Mouse (Mus musculus): ENCODE measurements around the gene Acp6. TPM values are rescaled to one million over a fixed set of nuclear protein-coding genes. Genes with fewer than 3 reads are reported as not detected.

The Acp6 gene
- polyA plus RNA-seq, 1 experiment from 2014 or later = 24.8 TPM

DNA sequence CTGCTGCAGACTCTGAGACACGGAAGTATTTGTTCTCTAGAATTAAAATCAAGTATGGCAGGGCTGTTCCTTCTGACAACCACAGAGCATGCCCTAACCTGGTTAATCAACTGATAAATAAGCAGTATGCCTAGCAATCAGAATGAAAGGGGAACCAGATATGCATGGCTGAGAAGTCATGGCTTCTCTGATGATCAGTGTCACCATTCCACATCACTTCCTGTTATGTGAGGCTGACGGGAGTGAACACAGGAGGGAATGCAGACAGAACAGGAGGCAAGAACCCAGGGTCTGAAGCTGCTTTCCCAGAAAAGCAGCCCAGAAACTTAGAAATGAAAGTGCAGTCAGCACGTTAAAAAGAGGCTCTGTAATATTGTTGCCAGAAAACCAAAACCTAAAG lies 47.9 kb downstream of the Acp6 start:
- no peak overlapping the region for H3K9ac ChIP-seq (ENCODE audit: low read depth, low read length)
- 87% methylated on average over 3 of the region's 3 CpGs for WGBS
- H3K4me2 ChIP-seq (ENCODE audit: low read length) = no peak overlapping the region
- H3K4me3 ChIP-seq (ENCODE audit: low read depth, low read length) = no peak overlapping the region
- H3K36me3 ChIP-seq (ENCODE audit: control insufficient read depth, insufficient read depth, low read length) = peaks cover 40% of the 10 kb centered on the region
- no peaks in the 10 kb centered on the region for H3K4me1 ChIP-seq (ENCODE audit: control insufficient read depth, insufficient read depth, low read length)
- no peak for ATAC-seq
- no peaks in the 10 kb centered on the region for H3K9me3 ChIP-seq (replicated peaks; ENCODE audit: control insufficient read depth, low read length, poor library complexity, severe bottlenecking)
- H3K27ac ChIP-seq (ENCODE audit: low read length) = no peak overlapping the region
- H3K27me3 ChIP-seq (ENCODE audit: control insufficient read depth, insufficient read depth, low read depth, low read length) = no peaks in the 10 kb centered on the region

GRCm38 (mm10) chr3:97209351-97209750 lies 50.8 kb downstream of the Acp6 start:
- H3K27me3 ChIP-seq (ENCODE audit: control insufficient read depth, insufficient read depth, low read depth, low read length) = no peaks in the 10 kb centered on the region
- no peak for ATAC-seq
- no peak overlapping the region for H3K4me3 ChIP-seq (ENCODE audit: low read depth, low read length)
- H3K4me2 ChIP-seq (ENCODE audit: low read length) = no peak overlapping the region
- no peak overlapping the region for H3K9ac ChIP-seq (ENCODE audit: low read depth, low read length)
- peaks cover 62% of the 10 kb centered on the region for H3K36me3 ChIP-seq (ENCODE audit: control insufficient read depth, insufficient read depth, low read length)
- no peaks in the 10 kb centered on the region for H3K4me1 ChIP-seq (ENCODE audit: control insufficient read depth, insufficient read depth, low read length)
- no peaks in the 10 kb centered on the region for H3K9me3 ChIP-seq (replicated peaks; ENCODE audit: control insufficient read depth, low read length, poor library complexity, severe bottlenecking)
- WGBS = 83% methylated on average over 9 of the region's 9 CpGs
- no peak overlapping the region for H3K27ac ChIP-seq (ENCODE audit: low read length)

GRCm38 (mm10) chr3:97211177-97211576 lies 52.6 kb downstream of the Acp6 start:
- 92% methylated on average over 5 of the region's 5 CpGs for WGBS
- Histone ChIP-seq H3K9me3 (replicated peaks; ENCODE audit: control insufficient read depth, low read length, poor library complexity, severe bottlenecking) (no peaks in the 10 kb centered on the region), H3K4me2 (ENCODE audit: low read length) (no peak overlapping the region), H3K4me1 (ENCODE audit: control insufficient read depth, insufficient read depth, low read length) (no peaks in the 10 kb centered on the region), H3K9ac (ENCODE audit: low read depth, low read length) (no peak overlapping the region), H3K4me3 (ENCODE audit: low read depth, low read length) (no peak overlapping the region), H3K27me3 (ENCODE audit: control insufficient read depth, insufficient read depth, low read depth, low read length) (no peaks in the 10 kb centered on the region), H3K36me3 (ENCODE audit: control insufficient read depth, insufficient read depth, low read length) (peaks cover 67% of the 10 kb centered on the region), H3K27ac (ENCODE audit: low read length) (no peak overlapping the region)
- ATAC-seq = no peak

GRCm38 (mm10) chr3:97213871-97214270 lies 55.3 kb downstream of the Acp6 start:
- no peak overlapping the region for H3K9ac ChIP-seq (ENCODE audit: low read depth, low read length)
- no peaks in the 10 kb centered on the region for H3K27me3 ChIP-seq (ENCODE audit: control insufficient read depth, insufficient read depth, low read depth, low read length)
- no peaks in the 10 kb centered on the region for H3K9me3 ChIP-seq (replicated peaks; ENCODE audit: control insufficient read depth, low read length, poor library complexity, severe bottlenecking)
- no peak overlapping the region for H3K4me3 ChIP-seq (ENCODE audit: low read depth, low read length)
- peaks cover 58% of the 10 kb centered on the region for H3K36me3 ChIP-seq (ENCODE audit: control insufficient read depth, insufficient read depth, low read length)
- no peak overlapping the region for H3K4me2 ChIP-seq (ENCODE audit: low read length)
- 90% methylated on average over 10 of the region's 10 CpGs for WGBS
- H3K27ac ChIP-seq (ENCODE audit: low read length) = no peak overlapping the region
- no peaks in the 10 kb centered on the region for H3K4me1 ChIP-seq (ENCODE audit: control insufficient read depth, insufficient read depth, low read length)
- no peak for ATAC-seq

- H3K4me3 ChIP-seq (ENCODE audit: low read depth, low read length) = no peak overlapping the region
- H3K9me3 ChIP-seq (replicated peaks; ENCODE audit: control insufficient read depth, low read length, poor library complexity, severe bottlenecking) = no peaks in the 10 kb centered on the region
- no peak overlapping the region for H3K27ac ChIP-seq (ENCODE audit: low read length)
- H3K4me2 ChIP-seq (ENCODE audit: low read length) = no peak overlapping the region
- 56% methylated on average over 1 of the region's 1 CpGs for WGBS
- ATAC-seq = no peak
- H3K4me1 ChIP-seq (ENCODE audit: control insufficient read depth, insufficient read depth, low read length) = no peaks in the 10 kb centered on the region
- no peak overlapping the region for H3K9ac ChIP-seq (ENCODE audit: low read depth, low read length)
- no peaks in the 10 kb centered on the region for H3K27me3 ChIP-seq (ENCODE audit: control insufficient read depth, insufficient read depth, low read depth, low read length)
- H3K36me3 ChIP-seq (ENCODE audit: control insufficient read depth, insufficient read depth, low read length) = peaks cover 53% of the 10 kb centered on the region
Observed at GRCm38 (mm10) chr3:97214439-97214838, 55.9 kb downstream of the Acp6 start.

- Histone ChIP-seq H3K27ac (ENCODE audit: low read length) (no peak overlapping the region), H3K9ac (ENCODE audit: low read depth, low read length) (no peak overlapping the region), H3K36me3 (ENCODE audit: control insufficient read depth, insufficient read depth, low read length) (peaks cover 45% of the 10 kb centered on the region), H3K9me3 (replicated peaks; ENCODE audit: control insufficient read depth, low read length, poor library complexity, severe bottlenecking) (no peaks in the 10 kb centered on the region), H3K4me3 (ENCODE audit: low read depth, low read length) (no peak overlapping the region), H3K4me1 (ENCODE audit: control insufficient read depth, insufficient read depth, low read length) (no peaks in the 10 kb centered on the region), H3K4me2 (ENCODE audit: low read length) (no peak overlapping the region), H3K27me3 (ENCODE audit: control insufficient read depth, insufficient read depth, low read depth, low read length) (no peaks in the 10 kb centered on the region)
- no peak for ATAC-seq
- 76% methylated on average over 3 of the region's 3 CpGs for WGBS
Observed at GRCm38 (mm10) chr3:97215526-97215925, 56.9 kb downstream of the Acp6 start.

DNA sequence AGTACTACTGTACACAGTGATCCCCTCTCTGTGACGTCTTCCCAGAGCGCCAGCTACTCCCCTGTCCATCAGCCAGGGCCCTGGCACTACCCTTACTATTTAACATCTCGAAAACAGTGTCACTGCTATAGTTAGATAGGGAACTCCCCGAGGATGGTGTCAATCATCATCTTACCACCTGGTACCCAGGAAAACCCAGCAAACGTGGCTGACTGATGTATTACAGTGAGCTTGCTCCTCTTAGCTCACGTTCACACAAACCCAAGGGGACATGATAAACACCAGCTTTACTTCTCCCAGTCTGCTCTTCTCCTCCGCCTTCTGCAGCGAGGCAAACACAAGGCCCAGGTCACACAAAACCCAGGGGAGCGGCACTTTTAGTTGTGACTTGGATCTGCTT lies 64.7 kb downstream of the Acp6 start:
- Histone ChIP-seq H3K4me3 (ENCODE audit: low read depth, low read length) (no peak overlapping the region), H3K27me3 (ENCODE audit: control insufficient read depth, insufficient read depth, low read depth, low read length) (no peaks in the 10 kb centered on the region), H3K9me3 (replicated peaks; ENCODE audit: control insufficient read depth, low read length, poor library complexity, severe bottlenecking) (no peaks in the 10 kb centered on the region), H3K36me3 (ENCODE audit: control insufficient read depth, insufficient read depth, low read length) (peaks cover 5% of the 10 kb centered on the region; the same call in 1 of the 2 replicates), H3K27ac (ENCODE audit: low read length) (no peak overlapping the region), H3K4me2 (ENCODE audit: low read length) (no peak overlapping the region), H3K4me1 (ENCODE audit: control insufficient read depth, insufficient read depth, low read length) (peaks cover 29% of the 10 kb centered on the region), H3K9ac (ENCODE audit: low read depth, low read length) (no peak overlapping the region)
- WGBS = 71% methylated on average over 9 of the region's 9 CpGs
- ATAC-seq = no peak

- Histone ChIP-seq H3K27me3 (ENCODE audit: control insufficient read depth, insufficient read depth, low read depth, low read length) (no peaks in the 10 kb centered on the region), H3K36me3 (ENCODE audit: control insufficient read depth, insufficient read depth, low read length) (peaks cover 5% of the 10 kb centered on the region; the same call in 1 of the 2 replicates), H3K4me2 (ENCODE audit: low read length) (no peak overlapping the region), H3K4me3 (ENCODE audit: low read depth, low read length) (no peak overlapping the region), H3K9me3 (replicated peaks; ENCODE audit: control insufficient read depth, low read length, poor library complexity, severe bottlenecking) (no peaks in the 10 kb centered on the region), H3K27ac (ENCODE audit: low read length) (no peak overlapping the region), H3K4me1 (ENCODE audit: control insufficient read depth, insufficient read depth, low read length) (peaks cover 35% of the 10 kb centered on the region), H3K9ac (ENCODE audit: low read depth, low read length) (no peak overlapping the region)
- no peak for ATAC-seq
- 76% methylated on average over 5 of the region's 5 CpGs for WGBS
Observed at GRCm38 (mm10) chr3:97225231-97225630, 66.7 kb downstream of the Acp6 start.

- Histone ChIP-seq H3K4me3 (ENCODE audit: low read depth, low read length) (peak overlapping the region; percentile 90), H3K27me3 (ENCODE audit: control insufficient read depth, insufficient read depth, low read depth, low read length) (no peaks in the 10 kb centered on the region), H3K36me3 (ENCODE audit: control insufficient read depth, insufficient read depth, low read length) (no peaks in the 10 kb centered on the region), H3K9me3 (replicated peaks; ENCODE audit: control insufficient read depth, low read length, poor library complexity, severe bottlenecking) (no peaks in the 10 kb centered on the region), H3K9ac (ENCODE audit: low read depth, low read length) (peak overlapping the region; percentile 93), H3K4me1 (ENCODE audit: control insufficient read depth, insufficient read depth, low read length) (peaks cover 35% of the 10 kb centered on the region), H3K27ac (ENCODE audit: low read length) (peak overlapping the region; percentile 89), H3K4me2 (ENCODE audit: low read length) (peak overlapping the region; percentile 82)
- under 1% methylated on average over 18 of the region's 18 CpGs for WGBS
- peak; percentile 36 for ATAC-seq
Observed at GRCm38 (mm10) chr3:97226719-97227118, 68.1 kb downstream of the Acp6 start.
